Mouse (Mus musculus) limb, embryonic 13.5 days (tissue): ENCODE data around the gene Tgif2lx2. TPM values are rescaled to one million over a fixed set of nuclear protein-coding genes. Genes with fewer than 3 reads are reported as not detected.
"Not testable (repeated sequence)": the region's sequence is repeated elsewhere in the genome, so short reads cannot be mapped to it uniquely, and the experiment has no call there.

Experiments
- ATAC-seq: fragments of 200-750 bp; cut with Nextera tagmentation; 2 replicates; pipeline ENCODE4 v1.8.0; 2017; ENCODE audit warnings: low read depth, moderate number of reproducible peaks, moderate TSS enrichment; ENCODE audit not compliant: low FRiP score
- H3K27ac ChIP-seq: fragments of 300-500 bp; sonication (generic); 2 replicates; pipeline ENCODE4 v1.5.1; 2015; ENCODE audit warnings: inconsistent platforms, mild to moderate bottlenecking, moderate library complexity
- H3K27me3 ChIP-seq: fragments of 300-500 bp; sonication (generic); 2 replicates; pipeline ENCODE4 v1.6.1; 2015; ENCODE audit warnings: mild to moderate bottlenecking, inconsistent platforms
- H3K36me3 ChIP-seq: fragments of 300-500 bp; sonication (generic); 2 replicates; pipeline ENCODE4 v1.6.1; 2015; ENCODE audit warnings: inconsistent platforms, mild to moderate bottlenecking, moderate library complexity
- H3K4me1 ChIP-seq: fragments of 300-500 bp; sonication (generic); 2 replicates; pipeline ENCODE4 v1.6.1; 2015; ENCODE audit warnings: inconsistent platforms
- H3K4me2 ChIP-seq: fragments of 300-500 bp; sonication (generic); replicated peaks from 2 replicates; pipeline ENCODE4 v1.6.1; 2015; ENCODE audit warnings: inconsistent platforms, mild to moderate bottlenecking, moderate library complexity
- H3K4me3 ChIP-seq: fragments of 300-500 bp; sonication (generic); 2 replicates; pipeline ENCODE4 v1.5.1; 2015; ENCODE audit warnings: moderate library complexity, mild to moderate bottlenecking, inconsistent platforms
- H3K9ac ChIP-seq: fragments of 300-500 bp; sonication (generic); 2 replicates; pipeline ENCODE4 v1.6.1; 2015; ENCODE audit warnings: mild to moderate bottlenecking, inconsistent platforms
- H3K9me3 ChIP-seq: fragments of 300-500 bp; sonication (generic); 2 replicates; pipeline ENCODE4 v1.6.1; 2016; ENCODE audit warnings: inconsistent platforms
- WGBS: fragments of 180-500 bp; shearing (Covaris S2); methylation state at CpG from one replicate; pipeline ENCODE4 v1.1.7; 2015; 5-methylcytosine and 5-hydroxymethylcytosine counted together
- polyA plus RNA-seq: library from polyadenylated mRNA; unstranded; fragments of >200 nt; fragmentation: Nextera tagmentation; extraction: Ambion mirVana; gene quantifications from 2 replicates; pipeline ENCODE4 v1.2.1, GENCODE M21; 2015

Tgif2lx2 gene
- not detected in 2 replicates for polyA plus RNA-seq

- H3K4me2 ChIP-seq, H3K27ac ChIP-seq, H3K4me3 ChIP-seq, ATAC-seq, H3K9me3 ChIP-seq, H3K36me3 ChIP-seq, H3K9ac ChIP-seq, H3K4me1 ChIP-seq, H3K27me3 ChIP-seq: not testable (repeated sequence)
- whole genome bisulfite sequencing: no CpG with 5 or more reads among the region's 5 CpGs
These were observed at the start of gene Tgif2lx2 for GRCm38 (mm10) chrX:118426927-118427326. Tgif2lx2 (plus strand) TSS chrX:118427227.

Other genes with a start within 250 kb of the Tgif2lx2 start
- not detected in 2 replicates for gene Tgif2lx1, start 53.5 kb downstream of the Tgif2lx2 start, polyA plus RNA-seq